Mouse (Mus musculus) adipocyte (in vitro differentiated cells): Measurements from ENCODE around the gene Gm3468.
"Not testable (repeated sequence)": the region's sequence is repeated elsewhere in the genome, so short reads cannot be mapped to it uniquely, and the experiment has no call there.

Experiments used
- DNase-seq: peaks from one replicate; pipeline ENCODE4 v3.0.0-alpha.2; 2016; ENCODE audit warnings: low spot score

Gm3468 gene

DNA sequence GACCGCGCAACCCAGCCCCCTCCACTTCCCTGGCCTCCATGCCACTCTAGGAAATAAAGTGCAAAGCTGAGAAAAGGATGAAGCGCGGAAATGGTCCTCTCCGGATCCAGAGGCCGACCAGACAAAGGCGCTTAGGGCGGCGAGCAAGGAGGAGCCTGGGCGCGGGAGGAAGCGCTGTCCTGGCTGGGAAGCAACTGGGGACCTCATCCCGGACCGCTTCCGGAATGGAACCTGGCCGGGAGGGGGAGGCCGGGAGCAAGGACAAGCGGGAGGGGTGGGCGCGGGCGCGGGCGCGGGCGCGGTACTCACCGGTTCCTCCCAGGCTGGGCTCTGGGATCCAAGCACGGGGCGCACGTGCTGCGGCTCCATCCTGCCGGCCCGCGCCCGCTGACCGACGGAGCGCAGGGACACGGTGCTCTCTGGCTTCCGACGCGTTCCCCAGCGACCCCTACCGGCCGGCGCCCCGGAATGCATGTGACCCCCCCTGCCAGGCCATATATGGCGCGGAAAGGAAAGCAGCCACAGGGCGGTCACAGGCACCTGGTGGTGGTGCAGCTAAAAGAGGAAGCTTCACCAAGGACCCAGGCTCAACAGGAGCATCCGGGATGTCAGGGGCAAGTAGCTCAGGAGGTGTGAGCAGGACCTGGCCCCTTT, at the start of gene Gm3468:
Gm3468 (minus strand) TSS at position 394 of the 654 bp plus-strand sequence.
- DNase-seq = peak; percentile 12

DNA sequence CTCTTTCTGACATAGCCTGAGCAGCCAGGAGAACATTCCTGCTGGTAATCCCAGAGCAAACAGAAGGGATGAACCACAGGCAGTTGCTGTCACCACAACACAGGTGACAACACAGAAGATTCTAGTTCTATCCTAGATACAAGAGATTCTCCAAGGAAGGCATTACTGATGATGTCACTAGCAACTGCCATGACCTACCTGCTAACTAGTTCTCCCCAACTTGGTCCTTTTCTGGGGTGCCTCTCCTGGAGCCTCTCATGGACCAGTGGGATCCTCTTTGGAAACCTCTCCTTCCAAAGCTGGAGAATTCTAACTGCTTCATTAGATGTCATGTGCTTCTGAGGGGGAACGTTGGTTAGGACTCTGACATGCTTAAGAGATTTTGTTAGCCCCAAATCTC, 17.2 kb upstream of the Gm3468 start, which contains the start of gene Gm3476:
Gm3476 (minus strand) TSS at position 101 of the 400 bp plus-strand sequence.
- not testable (repeated sequence) for DNase-seq

DNA sequence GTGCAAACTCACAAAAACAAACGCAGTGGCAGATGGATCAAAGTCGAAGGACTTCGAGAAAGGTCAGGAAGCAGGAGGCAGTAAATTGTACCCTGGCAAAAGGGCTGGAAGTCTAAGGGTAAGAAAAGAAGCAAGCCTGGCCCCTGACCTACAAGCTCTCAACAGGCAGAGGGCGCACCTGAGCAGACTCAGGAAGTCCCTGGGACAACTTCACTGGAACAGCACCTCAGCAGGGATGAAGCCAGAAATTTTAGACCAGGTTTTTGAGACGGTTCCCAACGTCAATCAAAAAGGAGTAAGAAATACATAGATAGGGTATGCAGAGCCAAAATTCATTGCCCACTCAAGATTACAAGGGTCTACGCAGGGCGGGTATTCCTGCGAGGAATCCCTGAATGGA, 965 bp downstream of the Gm3468 start:
- peak; percentile 1 for DNase-seq

DNA sequence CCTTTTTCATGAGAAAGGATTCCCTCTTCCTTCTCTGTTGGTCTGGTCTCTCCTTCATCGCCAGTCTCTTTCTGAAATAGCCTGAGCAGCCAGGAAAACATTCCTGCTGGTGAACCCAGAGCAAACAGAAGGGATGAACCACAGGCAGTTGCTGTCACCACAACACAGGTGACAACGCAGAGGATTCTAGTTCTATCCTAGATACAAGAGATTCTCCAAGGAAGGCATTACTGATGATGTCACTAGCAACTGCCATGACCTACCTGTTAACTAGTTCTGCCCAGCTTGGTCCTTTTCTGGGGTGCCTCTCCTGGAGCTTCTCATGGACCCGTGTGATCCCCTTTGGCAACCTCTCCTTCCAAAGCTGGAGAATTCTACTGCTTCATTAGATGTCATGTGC, 14.6 kb downstream of the Gm3468 start, which contains the start of gene Gm8206:
Gm8206 (minus strand) TSS at position 101 of the 400 bp plus-strand sequence.
- DNase-seq = not testable (repeated sequence)

DNA sequence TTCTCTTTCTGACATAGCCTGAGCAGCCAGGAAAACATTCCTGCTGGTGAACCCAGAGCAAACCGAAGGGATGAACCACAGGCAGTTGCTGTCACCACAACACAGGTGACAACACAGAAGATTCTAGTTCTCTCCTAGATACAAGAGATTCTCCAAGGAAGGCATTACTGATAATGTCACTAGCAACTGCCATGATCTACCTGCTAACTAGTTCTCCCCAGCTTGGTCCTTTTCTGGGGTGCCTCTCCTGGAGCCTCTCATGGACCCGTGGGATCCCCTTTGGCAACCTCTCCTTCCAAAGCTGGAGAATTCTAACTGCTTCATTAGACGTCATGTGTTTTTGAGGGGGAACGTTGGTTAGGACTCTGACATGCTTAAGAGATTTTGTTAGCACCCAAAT, 50.3 kb downstream of the Gm3468 start, which contains the start of gene Gm6337:
Gm6337 (minus strand) TSS at position 101 of the 400 bp plus-strand sequence.
- not testable (repeated sequence) for DNase-seq
